Mouse (Mus musculus) limb, embryonic 14.5 days (tissue): Measurements from ENCODE around the gene Sox5. TPM values are rescaled to one million over a fixed set of nuclear protein-coding genes. Genes with fewer than 3 reads are reported as not detected.

ENCODE experiments used
- ATAC-seq: fragments of 200-750 bp; cut with Nextera tagmentation; 2 replicates; pipeline ENCODE4 v1.8.0; 2017; ENCODE audit warnings: low read depth, moderate number of reproducible peaks, moderate TSS enrichment; ENCODE audit not compliant: low FRiP score
- DNase-seq: peaks from one replicate; pipeline ENCODE4 v3.0.0-alpha.2; 2015; ENCODE audit warnings: low spot score
- H3K27ac ChIP-seq: fragments of 300-500 bp; sonication (generic); replicated peaks from 2 replicates; pipeline ENCODE4 v1.5.1; 2014; ENCODE audit warnings: low read depth, mild to moderate bottlenecking, low read length, moderate library complexity, mixed read lengths
- H3K27me3 ChIP-seq: fragments of 300-500 bp; sonication (generic); 2 replicates; pipeline ENCODE4 v1.6.1; 2014; ENCODE audit warnings: low read length, mixed read lengths; ENCODE audit not compliant: control insufficient read depth, insufficient read depth
- H3K36me3 ChIP-seq: fragments of 300-500 bp; sonication (generic); 2 replicates; pipeline ENCODE4 v1.6.1; 2014; ENCODE audit warnings: mild to moderate bottlenecking, low read length, moderate library complexity, mixed read lengths; ENCODE audit not compliant: control insufficient read depth, insufficient read depth
- H3K4me1 ChIP-seq: fragments of 300-500 bp; sonication (generic); 2 replicates; pipeline ENCODE4 v1.6.1; 2014; ENCODE audit warnings: antibody characterized with exemption, low read length, mixed read lengths; ENCODE audit not compliant: control insufficient read depth, insufficient read depth
- H3K4me2 ChIP-seq: fragments of 300-500 bp; sonication (generic); replicated peaks from 2 replicates; pipeline ENCODE4 v1.6.1; 2014; ENCODE audit warnings: low read depth, mild to moderate bottlenecking, low read length, moderate library complexity; ENCODE audit not compliant: severe bottlenecking
- H3K4me3 ChIP-seq: fragments of 300-500 bp; sonication (generic); replicated peaks from 2 replicates; pipeline ENCODE4 v1.5.1; 2014; ENCODE audit warnings: low read length
- H3K9ac ChIP-seq: fragments of 300-500 bp; sonication (generic); 2 replicates; pipeline ENCODE4 v1.6.1; 2014; ENCODE audit warnings: mild to moderate bottlenecking, low read depth, low read length, moderate library complexity; ENCODE audit not compliant: severe bottlenecking
- H3K9me3 ChIP-seq: fragments of 300-500 bp; sonication (generic); 2 replicates; pipeline ENCODE4 v1.6.1; 2016; ENCODE audit warnings: low read length; ENCODE audit not compliant: control insufficient read depth
- POLR2A ChIP-seq: fragments of 200-500 bp; IDR thresholded peaks from 2 replicates; pipeline ENCODE4 v1.8.0; 2012; ENCODE audit warnings: inconsistent platforms, mild to moderate bottlenecking, moderate library complexity, borderline replicate concordance; ENCODE audit not compliant: insufficient read depth, insufficient read length; ENCODE audit errors: extremely low read depth
- WGBS: fragments of 180-500 bp; shearing (Covaris S2); extraction: QIAGEN DNeasy Blood & Tissue Kit; methylation state at CpG from one replicate; pipeline ENCODE4 v1.1.7; 2014; 5-methylcytosine and 5-hydroxymethylcytosine counted together
- polyA plus RNA-seq, 2 experiments: library from polyadenylated mRNA; depleted of rRNA in 1 of 2; stranded (reverse) in 1 of 2; unstranded in 1 of 2; fragments of >200 nt; fragmentation: Nextera tagmentation in 1 of 2; extraction: Ambion mirVana in 1 of 2; gene quantifications; 2 replicates each; pipeline versions ENCODE4 v1.2.1 to v1.2.3; 2012 to 2014

Sox5 gene
- polyA plus RNA-seq, 2 experiments, result 20.6 to 32.8 TPM

DNA sequence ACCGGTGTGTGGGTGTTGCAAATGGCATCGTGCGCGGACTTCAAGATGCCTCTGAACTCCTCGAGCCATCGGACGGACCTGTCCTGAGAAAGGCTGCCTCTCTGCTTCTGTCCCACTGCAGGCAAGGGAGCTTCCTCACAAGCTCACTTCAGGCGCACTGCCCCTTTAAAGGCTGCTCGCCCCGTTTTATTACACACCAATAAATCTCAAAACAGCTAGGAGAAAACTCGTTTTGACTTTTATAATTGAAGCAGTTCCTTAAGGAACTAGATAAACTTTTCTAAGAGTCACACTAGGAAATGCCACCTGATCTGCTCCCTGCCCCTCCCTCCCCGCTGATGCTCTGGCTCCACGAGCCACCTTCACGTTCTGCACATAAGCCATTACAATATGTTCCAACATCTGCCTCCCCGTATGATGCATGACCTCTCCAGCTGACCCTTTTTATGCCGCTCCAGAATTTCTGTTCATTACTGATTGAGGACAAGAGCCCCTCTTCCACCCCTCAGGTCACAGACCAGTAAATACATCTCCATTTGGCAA, 863.3 kb downstream of the Sox5 start:
- DNase-seq, result peak; percentile 34
- Histone ChIP-seq H3K4me1 (peaks cover 8% of the 10 kb centered on the region), H3K4me2 (peak overlapping the region; percentile 30), H3K9me3 (no peaks in the 10 kb centered on the region), H3K27ac (no peak overlapping the region), H3K36me3 (no peaks in the 10 kb centered on the region), H3K4me3 (no peak overlapping the region), H3K27me3 (no peaks in the 10 kb centered on the region), H3K9ac (no peak overlapping the region)
- no peak for TF ChIP-seq POLR2A
- no peak for ATAC-seq
- 15% methylated on average over 16 of the region's 16 CpGs for WGBS

DNA sequence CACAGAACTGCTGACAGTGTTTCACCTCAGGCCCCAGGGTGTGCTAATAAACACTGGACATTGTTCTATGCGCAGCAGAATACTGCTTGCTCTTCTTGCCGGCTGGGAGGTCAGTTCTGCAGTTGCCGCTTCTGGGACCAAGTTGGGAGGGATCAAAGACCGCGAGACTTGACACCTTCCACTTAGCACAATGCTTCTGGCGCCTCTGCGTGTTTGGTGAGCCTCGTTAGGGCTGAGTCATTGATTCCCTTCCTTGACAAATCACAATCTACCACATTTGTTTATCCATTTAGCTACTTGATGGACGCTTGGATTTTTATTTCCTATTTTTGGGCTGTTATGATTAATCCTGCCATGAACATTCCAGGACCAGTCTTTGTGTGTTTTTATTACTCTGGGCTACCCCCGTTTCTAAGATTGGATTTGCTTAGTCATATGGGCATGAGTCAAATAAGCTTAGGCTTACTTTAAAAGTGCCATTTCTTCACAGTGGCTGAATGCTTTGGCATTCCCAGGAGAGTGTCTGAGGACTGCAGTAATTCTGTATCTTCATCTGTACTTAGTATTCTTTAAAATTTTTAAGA, 865.5 kb downstream of the Sox5 start:
- H3K36me3 ChIP-seq, result no peaks in the 10 kb centered on the region
- H3K27me3 ChIP-seq, result no peaks in the 10 kb centered on the region
- no peaks in the 10 kb centered on the region for H3K9me3 ChIP-seq
- ATAC-seq (no peak), DNase-seq (no peak)
- WGBS, result 50% methylated on average over 10 of the region's 10 CpGs
- H3K27ac ChIP-seq, result no peak overlapping the region
- TF ChIP-seq POLR2A, result no peak
- H3K4me3 ChIP-seq, result no peak overlapping the region
- peaks cover 8% of the 10 kb centered on the region for H3K4me1 ChIP-seq
- no peak overlapping the region for H3K4me2 ChIP-seq
- H3K9ac ChIP-seq, result no peak overlapping the region

DNA sequence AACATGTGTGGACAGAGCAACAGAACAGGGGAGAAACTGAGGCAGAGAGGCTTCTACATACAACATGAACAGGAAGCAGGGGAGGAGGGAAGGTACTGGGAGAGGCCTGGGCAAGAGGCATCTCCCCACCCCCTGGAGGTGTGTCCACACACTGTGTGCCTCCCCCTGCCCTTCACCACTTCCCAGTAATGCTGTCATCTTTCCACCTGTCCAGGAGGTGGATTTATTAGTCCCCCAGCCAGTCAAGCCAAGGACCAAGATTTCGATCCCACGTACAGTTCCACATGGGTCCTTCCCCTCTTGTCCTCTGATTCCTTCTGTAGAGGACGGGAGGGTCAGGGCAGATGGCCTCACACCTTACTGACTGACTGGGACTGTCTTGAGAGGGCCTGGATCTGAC, 866.1 kb downstream of the Sox5 start:
- Histone ChIP-seq H3K27ac (no peak overlapping the region), H3K36me3 (no peaks in the 10 kb centered on the region), H3K9ac (no peak overlapping the region), H3K4me3 (no peak overlapping the region), H3K9me3 (no peaks in the 10 kb centered on the region), H3K27me3 (no peaks in the 10 kb centered on the region), H3K4me2 (no peak overlapping the region), H3K4me1 (peaks cover 8% of the 10 kb centered on the region)
- ATAC-seq (no peak), DNase-seq (no peak)
- WGBS, result 69% methylated on average over 3 of the region's 3 CpGs
- TF ChIP-seq POLR2A, result no peak

DNA sequence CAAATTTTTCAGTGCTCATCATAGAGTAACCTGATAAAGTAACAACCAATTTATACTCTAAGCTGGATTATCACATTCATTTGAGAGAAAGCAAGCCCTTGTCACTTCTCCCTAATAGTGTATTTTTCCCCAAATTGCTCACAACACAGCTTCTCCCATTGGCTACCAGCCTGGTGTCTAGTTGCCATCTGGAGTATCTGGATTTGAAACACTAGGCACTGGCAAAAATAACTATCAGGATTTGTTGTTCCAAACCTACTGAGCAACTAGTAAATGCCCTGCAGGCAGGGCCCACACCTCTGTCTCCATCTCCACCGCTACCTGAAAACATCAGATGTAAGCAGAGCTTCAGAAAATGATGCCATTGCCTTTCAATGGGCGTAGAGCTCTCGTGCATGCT, 869.5 kb downstream of the Sox5 start:
- ATAC-seq, result no peak

DNA sequence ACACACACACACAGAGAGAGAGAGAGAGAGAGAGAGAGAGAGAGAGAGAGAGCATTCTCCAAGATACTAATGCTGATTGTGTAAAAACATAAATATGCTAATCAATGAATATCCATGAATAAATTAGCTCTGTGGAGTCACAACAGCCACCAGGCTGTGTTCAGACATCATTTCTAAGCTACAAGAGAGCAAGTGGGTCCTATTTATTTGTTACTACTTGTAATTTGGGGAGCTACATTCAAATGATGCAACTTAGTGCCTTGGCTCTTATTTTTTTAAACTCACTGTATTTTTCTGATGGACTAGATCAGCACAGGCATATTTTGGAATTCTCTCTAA, 877.1 kb downstream of the Sox5 start:
- no peak for DNase-seq
- no peaks in the 10 kb centered on the region for H3K4me1 ChIP-seq
- no peak overlapping the region for H3K27ac ChIP-seq
- no peak for ATAC-seq
- peaks cover 4% of the 10 kb centered on the region; the same call in 1 of the 2 replicates for H3K36me3 ChIP-seq
- no peak overlapping the region for H3K4me3 ChIP-seq
- no peak overlapping the region for H3K9ac ChIP-seq
- H3K4me2 ChIP-seq, result no peak overlapping the region
- H3K27me3 ChIP-seq, result no peaks in the 10 kb centered on the region
- no peak for TF ChIP-seq POLR2A
- H3K9me3 ChIP-seq, result no peaks in the 10 kb centered on the region

More for the DNA sequence above, 869.5 kb downstream of the Sox5 start:
- Histone ChIP-seq H3K4me3 (no peak overlapping the region), H3K36me3 (no peaks in the 10 kb centered on the region), H3K9me3 (no peaks in the 10 kb centered on the region), H3K27me3 (no peaks in the 10 kb centered on the region), H3K4me1 (no peaks in the 10 kb centered on the region), H3K27ac (no peak overlapping the region), H3K4me2 (no peak overlapping the region), H3K9ac (no peak overlapping the region)
- no peak for DNase-seq
- no peak for TF ChIP-seq POLR2A
- WGBS, result 89% methylated on average over 3 of the region's 3 CpGs
